Mouse (Mus musculus) small intestine, adult 2 months (tissue): ENCODE data around the gene Mpzl3. TPM values are rescaled to one million over a fixed set of nuclear protein-coding genes. Genes with fewer than 3 reads are reported as not detected.

Experiments
- H3K27ac ChIP-seq: fragments of 200-500 bp; 2 replicates; pipeline ENCODE4 v1.5.1; 2012; ENCODE audit warnings: low read depth, low read length, control low read depth, inconsistent platforms; ENCODE audit not compliant: insufficient read depth
- H3K27me3 ChIP-seq: fragments of 200-500 bp; 2 replicates; pipeline ENCODE4 v1.6.1; 2012; ENCODE audit warnings: mild to moderate bottlenecking, moderate library complexity, low read length, inconsistent platforms; ENCODE audit not compliant: control insufficient read depth, insufficient read depth
- H3K36me3 ChIP-seq: fragments of 200-500 bp; 2 replicates; pipeline ENCODE4 v1.6.1; 2012; ENCODE audit warnings: mild to moderate bottlenecking, low read length, control low read depth, inconsistent platforms; ENCODE audit not compliant: control insufficient read depth, insufficient read depth
- H3K4me1 ChIP-seq: fragments of 200-500 bp; 2 replicates; pipeline ENCODE4 v1.6.1; 2012; ENCODE audit warnings: low read length, inconsistent platforms, mixed read lengths; ENCODE audit not compliant: control insufficient read depth, insufficient read depth, insufficient read length
- H3K4me3 ChIP-seq: fragments of 200-500 bp; 2 replicates; pipeline ENCODE4 v1.5.1; 2012; ENCODE audit warnings: low read depth, mild to moderate bottlenecking, control low read depth, inconsistent platforms, low read length, moderate library complexity
- CTCF ChIP-seq: fragments of 200-500 bp; IDR thresholded peaks from 2 replicates; pipeline ENCODE4 v1.5.1; 2012; ENCODE audit warnings: low read depth, mild to moderate bottlenecking, control low read depth, inconsistent platforms, low read length, moderate library complexity, mixed read lengths; ENCODE audit not compliant: insufficient replicate concordance, insufficient read length; ENCODE audit errors: extremely low read depth
- POLR2A ChIP-seq: fragments of 200-500 bp; IDR thresholded peaks from 2 replicates; pipeline ENCODE4 v1.6.1; 2012; ENCODE audit warnings: low read depth, mild to moderate bottlenecking, control low read depth, inconsistent platforms, low read length, moderate library complexity
- WGBS: fragments of 180-500 bp; shearing (Covaris S2); methylation state at CpG from one replicate; pipeline ENCODE4 v1.1.7; 2018; 5-methylcytosine and 5-hydroxymethylcytosine counted together
- polyA plus RNA-seq: library from polyadenylated mRNA; depleted of rRNA; stranded (reverse); fragments of >200 nt; gene quantifications from 2 replicates; pipeline ENCODE4 v1.2.3, GENCODE M21; 2012

Gene Mpzl3
- polyA plus RNA-seq, 1 experiment = 12.2 TPM

DNA sequence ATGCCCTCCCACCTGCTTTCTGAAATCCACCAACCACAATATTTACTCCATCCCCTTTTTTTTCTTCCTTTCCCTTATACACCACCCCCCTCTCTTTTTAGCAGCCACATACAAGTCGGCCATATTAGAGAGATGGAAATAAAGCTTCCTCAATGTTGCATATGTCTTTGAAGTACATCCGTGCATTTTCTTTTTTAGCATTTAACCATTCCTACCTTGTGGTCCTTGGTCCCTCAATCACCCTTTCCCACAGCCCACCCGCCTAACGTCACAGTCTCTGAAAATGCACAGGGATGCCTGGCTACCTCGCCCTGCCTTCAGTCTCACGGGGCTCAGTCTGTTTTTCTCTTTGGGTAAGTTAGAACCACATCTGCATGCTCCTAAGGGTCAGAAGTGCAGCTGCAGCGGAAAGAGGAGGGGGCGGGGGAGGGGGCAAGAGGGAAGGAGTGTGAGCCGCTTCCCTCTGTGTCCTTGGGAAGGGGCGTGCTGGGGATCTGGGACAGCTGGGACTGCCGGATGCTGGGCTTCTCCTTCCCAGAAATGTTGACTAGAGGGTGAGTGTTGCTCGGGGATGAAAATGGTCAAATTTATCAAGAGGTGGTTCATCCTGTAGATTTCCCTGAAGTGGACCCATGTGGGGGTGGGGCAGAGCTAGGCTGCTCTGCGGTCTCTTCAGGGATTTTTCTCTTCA lies 62.9 kb downstream of the Mpzl3 start, which contains the start of gene Scn2b:
Scn2b (plus strand) TSS at position 42 of the 691 bp plus-strand sequence.
- Histone ChIP-seq H3K4me1 (peaks cover 24% of the 10 kb centered on the region), H3K4me3 (peak within 1 kb of the TSS; percentile 30), H3K36me3 (no peaks in the 10 kb centered on the region), H3K27me3 (no peaks in the 10 kb centered on the region), H3K27ac (peak within 1 kb of the TSS; percentile 75)
- TF ChIP-seq POLR2A (no peak), CTCF (no peak)
- 39% methylated on average over 13 of the region's 13 CpGs for WGBS

DNA sequence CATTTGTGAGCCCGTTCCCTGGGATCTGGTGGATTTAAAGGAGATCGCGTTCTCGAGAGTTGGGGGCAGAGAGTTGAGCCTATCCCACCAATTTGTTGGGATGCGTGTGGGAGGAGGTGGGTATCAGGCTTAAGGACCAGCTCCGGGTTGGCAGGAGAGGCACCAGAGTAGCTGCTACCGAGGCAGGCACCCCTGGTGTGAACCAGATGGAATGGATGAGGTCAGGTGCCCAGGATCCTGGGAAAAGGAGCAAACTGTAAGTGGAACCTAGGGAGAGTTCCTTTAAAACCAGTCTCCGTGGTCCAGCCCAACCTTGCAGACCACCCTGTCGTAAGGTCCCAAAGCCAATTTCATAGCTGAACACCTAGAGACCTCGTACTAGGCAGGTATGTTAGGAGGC lies 63.6 kb downstream of the Mpzl3 start:
- Histone ChIP-seq H3K36me3 (no peaks in the 10 kb centered on the region), H3K4me3 (no peak overlapping the region), H3K27me3 (no peaks in the 10 kb centered on the region), H3K27ac (no peak overlapping the region), H3K4me1 (peaks cover 27% of the 10 kb centered on the region)
- TF ChIP-seq CTCF = no peak
- TF ChIP-seq POLR2A = no peak
- 75% methylated on average over 10 of the region's 10 CpGs for WGBS

DNA sequence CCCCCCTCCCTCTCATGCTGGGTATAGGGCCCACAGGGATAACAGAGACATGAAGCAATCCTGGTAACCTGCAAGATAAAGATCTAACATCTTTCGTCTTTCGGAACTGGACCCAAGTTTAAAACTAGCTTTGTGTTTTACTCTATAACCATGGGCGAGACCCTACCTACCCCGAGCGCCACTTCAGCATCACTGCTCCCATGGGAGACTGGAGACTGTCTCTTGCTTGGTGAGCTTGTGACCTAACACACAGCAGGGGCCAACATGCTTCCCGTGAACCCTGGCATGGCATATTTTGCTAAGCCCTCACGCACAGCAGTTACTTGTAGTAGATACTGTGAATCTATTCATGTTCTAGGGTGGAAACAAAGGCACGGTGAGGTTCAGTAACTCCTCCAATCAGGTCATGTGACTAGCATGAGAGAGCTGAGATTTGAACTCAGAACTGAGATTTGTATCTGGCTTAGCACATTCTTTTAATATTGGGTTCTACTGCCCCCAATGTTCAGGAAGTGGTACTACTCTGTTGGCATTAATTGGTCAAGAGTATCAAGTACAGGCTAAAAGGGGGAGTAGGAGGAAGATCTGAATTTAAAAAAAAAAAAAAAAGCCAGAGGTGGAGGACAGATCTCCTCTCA lies 64.4 kb downstream of the Mpzl3 start:
- Histone ChIP-seq H3K27ac (no peak overlapping the region), H3K27me3 (no peaks in the 10 kb centered on the region), H3K4me3 (no peak overlapping the region), H3K4me1 (peaks cover 27% of the 10 kb centered on the region), H3K36me3 (no peaks in the 10 kb centered on the region)
- TF ChIP-seq POLR2A (no peak), CTCF (no peak)
- WGBS = 94% methylated on average over 8 of the region's 8 CpGs

DNA sequence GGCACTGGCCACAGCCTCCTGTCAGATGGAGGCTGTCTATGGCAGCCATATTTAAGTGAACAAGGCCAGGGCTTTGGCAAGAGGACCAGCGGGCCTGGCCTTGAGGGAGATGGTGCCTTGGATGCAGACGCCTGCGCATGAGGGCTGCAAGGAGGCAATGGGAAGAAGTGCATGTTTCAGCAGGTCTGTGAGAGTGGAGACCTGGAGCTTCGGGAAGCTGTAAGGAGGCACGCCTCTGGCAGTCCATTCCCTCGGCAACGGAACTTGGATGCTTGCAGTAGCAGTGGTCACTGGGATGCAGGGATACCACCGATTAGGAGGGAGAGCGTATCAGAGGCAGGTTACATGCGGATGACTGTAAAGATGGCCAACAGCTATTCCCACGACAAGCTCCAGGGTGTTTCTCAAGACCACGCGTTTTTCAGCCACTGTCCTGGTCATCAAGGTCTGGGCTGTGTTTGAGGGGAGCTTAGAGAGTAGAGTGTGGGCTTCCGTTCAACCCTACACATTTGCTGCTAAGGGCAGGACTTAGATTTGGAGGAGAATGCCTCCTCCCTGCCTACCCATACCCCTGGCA lies 65.1 kb downstream of the Mpzl3 start:
- 92% methylated on average over 14 of the region's 14 CpGs for WGBS
- peaks cover 27% of the 10 kb centered on the region for H3K4me1 ChIP-seq
- H3K27ac ChIP-seq = no peak overlapping the region
- no peaks in the 10 kb centered on the region for H3K27me3 ChIP-seq
- no peaks in the 10 kb centered on the region for H3K36me3 ChIP-seq
- TF ChIP-seq POLR2A (no peak), CTCF (no peak)
- H3K4me3 ChIP-seq = no peak overlapping the region

DNA sequence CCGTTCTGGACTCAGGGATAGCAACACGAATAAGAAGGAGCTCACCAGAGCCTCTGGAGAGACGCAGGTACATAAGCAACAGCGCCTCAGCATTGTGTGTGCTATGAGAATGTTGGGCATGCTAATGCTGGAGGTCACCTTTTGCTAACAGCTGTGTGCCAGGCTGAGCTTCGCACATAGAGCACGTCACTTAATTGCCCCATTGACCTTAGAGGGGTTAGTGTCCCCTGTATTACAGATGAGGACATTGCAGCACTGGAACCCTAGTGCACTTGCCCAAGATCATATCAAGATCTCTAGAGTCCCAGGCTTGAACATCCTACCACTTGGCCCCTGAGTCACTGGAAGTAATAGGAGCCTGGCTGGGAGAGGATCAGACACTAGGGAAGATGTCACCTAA lies 65.6 kb downstream of the Mpzl3 start:
- H3K4me1 ChIP-seq = peaks cover 27% of the 10 kb centered on the region
- no peak for TF ChIP-seq CTCF
- no peak for TF ChIP-seq POLR2A
- H3K27ac ChIP-seq = no peak overlapping the region
- WGBS = 69% methylated on average over 6 of the region's 6 CpGs
- H3K27me3 ChIP-seq = no peaks in the 10 kb centered on the region
- no peaks in the 10 kb centered on the region for H3K36me3 ChIP-seq
- no peak overlapping the region for H3K4me3 ChIP-seq

DNA sequence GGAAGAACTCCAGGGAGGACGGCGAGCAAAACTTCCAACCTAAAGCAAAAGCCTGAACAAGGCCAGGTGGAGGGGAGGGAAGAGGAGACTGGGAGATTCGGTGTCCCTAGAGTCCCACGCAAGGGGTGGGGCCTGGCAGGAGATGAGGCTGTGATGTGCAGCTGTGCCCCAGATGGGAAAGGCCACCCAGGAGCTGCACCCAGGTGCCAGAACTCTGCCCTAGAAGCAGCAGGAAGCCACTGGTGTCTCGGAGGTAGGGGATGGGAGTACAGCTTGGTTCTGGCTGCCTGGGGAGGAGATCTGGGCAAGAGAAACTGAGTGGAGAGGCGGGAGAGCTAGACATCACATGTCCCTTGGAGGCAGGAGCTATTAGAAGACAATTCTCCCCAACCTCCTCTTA lies 66.0 kb downstream of the Mpzl3 start:
- WGBS = 22% methylated on average over 6 of the region's 6 CpGs
- no peak overlapping the region for H3K27ac ChIP-seq
- no peak overlapping the region for H3K4me3 ChIP-seq
- no peaks in the 10 kb centered on the region for H3K27me3 ChIP-seq
- H3K36me3 ChIP-seq = no peaks in the 10 kb centered on the region
- H3K4me1 ChIP-seq = peaks cover 23% of the 10 kb centered on the region
- TF ChIP-seq CTCF = no peak
- TF ChIP-seq POLR2A = no peak

DNA sequence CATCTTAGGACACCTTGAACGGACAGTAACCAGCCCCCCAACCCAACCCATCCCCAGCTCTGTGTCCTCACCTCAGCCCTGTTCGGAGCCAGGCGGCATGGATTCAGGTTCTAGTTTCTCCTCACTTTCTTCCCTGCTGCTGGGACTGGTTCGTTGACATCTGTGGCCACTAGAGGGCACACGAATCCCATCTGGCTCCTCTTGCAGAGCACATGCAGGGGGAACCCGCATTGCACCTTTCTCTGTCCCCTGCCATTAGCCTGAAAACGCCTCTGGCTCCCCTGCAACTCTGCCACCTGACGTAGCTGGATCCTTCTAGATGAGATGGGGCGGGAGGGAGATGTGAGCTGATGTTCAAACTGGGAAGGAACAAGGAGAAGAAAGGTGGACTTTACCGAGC lies 66.8 kb downstream of the Mpzl3 start:
- no peaks in the 10 kb centered on the region for H3K27me3 ChIP-seq
- WGBS = under 1% methylated on average over 10 of the region's 10 CpGs
- H3K36me3 ChIP-seq = no peaks in the 10 kb centered on the region
- no peak overlapping the region; the same call in 1 of the 2 replicates for H3K27ac ChIP-seq
- 0 out of 2 replicates have a peak, but pooled peaks have one; percentile 37 for TF ChIP-seq POLR2A
- TF ChIP-seq CTCF = peak; percentile 87
- peak overlapping the region; percentile 44 for H3K4me3 ChIP-seq
- peaks cover 18% of the 10 kb centered on the region for H3K4me1 ChIP-seq
